Mouse (Mus musculus): Measurements from ENCODE around the gene Rbfox1. TPM values are rescaled to one million over a fixed set of nuclear protein-coding genes. Genes with fewer than 3 reads are reported as not detected.

Rbfox1 gene
- polyA plus RNA-seq, 1 experiment from 2014 or later, result 3.3 TPM

DNA sequence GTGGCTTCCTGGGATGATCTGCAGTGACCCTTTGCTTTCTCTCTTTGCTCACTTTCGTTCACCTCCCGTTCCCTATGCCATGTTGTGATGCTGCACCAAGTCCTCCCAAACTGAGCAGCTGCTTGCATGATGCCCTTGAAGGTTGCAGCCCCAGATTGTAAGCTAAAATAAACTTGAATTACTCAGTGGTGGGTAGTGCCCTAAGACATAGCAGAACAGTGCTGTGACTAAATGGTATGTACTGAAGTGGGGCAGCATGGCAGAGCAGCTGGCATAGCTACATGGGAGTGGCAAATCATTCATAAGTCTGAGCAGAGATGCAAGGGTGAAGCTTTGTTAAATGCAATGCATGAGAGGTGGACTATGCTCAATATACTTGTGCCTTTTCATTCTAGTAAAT, 307.2 kb downstream of the Rbfox1 start:
- no peak overlapping the region for H3K9ac ChIP-seq (ENCODE audit: low read depth, low read length)
- no peak overlapping the region for H3K4me3 ChIP-seq (replicated peaks; ENCODE audit: low read depth, low read length)
- no peaks in the 10 kb centered on the region for H3K36me3 ChIP-seq (ENCODE audit: insufficient read depth, low read length)
- no peak overlapping the region for H3K27ac ChIP-seq
- H3K27me3 ChIP-seq (ENCODE audit: insufficient read depth, low read length), result no peaks in the 10 kb centered on the region
- 87% methylated on average over 2 of the region's 2 CpGs for WGBS
- no peak overlapping the region for H3K4me2 ChIP-seq (ENCODE audit: low read length)
- no peak for TF ChIP-seq CTCF (IDR thresholded peaks at IDR 0.05; ENCODE audit: low read depth)
- DNase-seq (ENCODE audit: low spot score), result no peak
- ATAC-seq (replicated peaks; ENCODE audit: low FRiP score, low read depth), result no peak
- no peaks in the 10 kb centered on the region for H3K4me1 ChIP-seq (replicated peaks; ENCODE audit: insufficient read depth, low read length)
- no peaks in the 10 kb centered on the region for H3K9me3 ChIP-seq (replicated peaks; ENCODE audit: low read length)

DNA sequence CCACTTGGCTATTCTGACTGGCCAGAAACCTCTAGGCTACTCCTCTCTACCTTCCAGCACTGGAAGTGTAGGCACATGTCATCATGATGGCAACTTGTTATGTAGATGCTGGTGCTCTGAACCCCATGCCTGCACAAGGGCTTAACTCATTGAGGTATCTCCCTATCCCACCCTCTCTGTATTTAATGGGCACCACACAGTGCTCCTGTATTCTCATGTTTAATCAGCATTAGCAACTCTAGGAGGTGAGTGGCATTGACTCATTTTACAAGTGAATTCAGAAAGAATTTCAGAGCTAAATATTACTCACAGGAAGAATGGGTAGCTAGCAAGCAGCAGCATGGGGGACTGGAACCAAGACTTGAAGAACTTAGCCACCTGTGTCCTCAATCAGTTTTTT, 321.3 kb downstream of the Rbfox1 start:
- no peaks in the 10 kb centered on the region for H3K4me1 ChIP-seq (replicated peaks; ENCODE audit: insufficient read depth, low read length)
- no peaks in the 10 kb centered on the region for H3K36me3 ChIP-seq (ENCODE audit: insufficient read depth, low read length)
- H3K4me3 ChIP-seq (replicated peaks; ENCODE audit: low read depth, low read length), result no peak overlapping the region
- no peak overlapping the region for H3K9ac ChIP-seq (ENCODE audit: low read depth, low read length)
- H3K27me3 ChIP-seq (ENCODE audit: insufficient read depth, low read length), result no peaks in the 10 kb centered on the region
- no peak overlapping the region for H3K27ac ChIP-seq
- DNase-seq (ENCODE audit: low spot score), result no peak
- H3K9me3 ChIP-seq (replicated peaks; ENCODE audit: low read length), result no peaks in the 10 kb centered on the region
- no peak for TF ChIP-seq CTCF (IDR thresholded peaks at IDR 0.05; ENCODE audit: low read depth)
- H3K4me2 ChIP-seq (ENCODE audit: low read length), result no peak overlapping the region
- ATAC-seq (replicated peaks; ENCODE audit: low FRiP score, low read depth), result no peak

GRCm38 (mm10) chr16:6212916-6213315, 327.8 kb downstream of the Rbfox1 start:
- Histone ChIP-seq H3K27ac (no peak overlapping the region), H3K4me1 (replicated peaks; ENCODE audit: insufficient read depth, low read length) (no peaks in the 10 kb centered on the region), H3K4me3 (replicated peaks; ENCODE audit: low read depth, low read length) (no peak overlapping the region), H3K9ac (ENCODE audit: low read depth, low read length) (no peak overlapping the region), H3K4me2 (ENCODE audit: low read length) (no peak overlapping the region), H3K27me3 (ENCODE audit: insufficient read depth, low read length) (no peaks in the 10 kb centered on the region), H3K9me3 (replicated peaks; ENCODE audit: low read length) (no peaks in the 10 kb centered on the region), H3K36me3 (ENCODE audit: insufficient read depth, low read length) (no peaks in the 10 kb centered on the region)
- WGBS, result 47% methylated on average over 3 of the region's 3 CpGs
- DNase-seq (ENCODE audit: low spot score) (no peak), ATAC-seq (replicated peaks; ENCODE audit: low FRiP score, low read depth) (no peak)
- no peak for TF ChIP-seq CTCF (IDR thresholded peaks at IDR 0.05; ENCODE audit: low read depth)

DNA sequence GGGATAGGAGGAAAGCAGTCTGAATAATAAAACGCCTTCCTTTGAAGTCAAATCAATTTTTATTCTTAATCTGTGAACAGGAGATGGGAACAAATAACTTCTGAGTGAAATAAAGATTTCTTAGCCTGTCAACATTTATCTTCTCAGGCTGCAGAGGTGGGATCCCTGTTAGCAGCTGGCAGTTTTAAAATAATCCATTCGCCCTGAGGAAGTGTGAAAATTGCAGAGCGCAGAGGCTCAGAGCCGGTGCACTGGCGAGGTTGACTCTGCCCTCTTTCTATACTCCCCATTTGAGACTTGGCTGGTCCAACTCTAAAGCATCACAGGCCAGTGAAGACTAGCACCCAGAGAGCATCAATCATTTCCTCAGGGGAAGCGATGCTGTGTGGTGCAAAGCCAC, 342.3 kb downstream of the Rbfox1 start:
- DNase-seq (ENCODE audit: low spot score) (no peak), ATAC-seq (replicated peaks; ENCODE audit: low FRiP score, low read depth) (no peak)
- WGBS, result 64% methylated on average over 6 of the region's 6 CpGs
- TF ChIP-seq CTCF (IDR thresholded peaks at IDR 0.05; ENCODE audit: low read depth), result no peak
- Histone ChIP-seq H3K4me3 (replicated peaks; ENCODE audit: low read depth, low read length) (no peak overlapping the region), H3K36me3 (ENCODE audit: insufficient read depth, low read length) (no peaks in the 10 kb centered on the region), H3K27ac (no peak overlapping the region), H3K4me2 (ENCODE audit: low read length) (no peak overlapping the region), H3K9me3 (replicated peaks; ENCODE audit: low read length) (no peaks in the 10 kb centered on the region), H3K9ac (ENCODE audit: low read depth, low read length) (no peak overlapping the region), H3K4me1 (replicated peaks; ENCODE audit: insufficient read depth, low read length) (no peaks in the 10 kb centered on the region), H3K27me3 (ENCODE audit: insufficient read depth, low read length) (no peaks in the 10 kb centered on the region)

DNA sequence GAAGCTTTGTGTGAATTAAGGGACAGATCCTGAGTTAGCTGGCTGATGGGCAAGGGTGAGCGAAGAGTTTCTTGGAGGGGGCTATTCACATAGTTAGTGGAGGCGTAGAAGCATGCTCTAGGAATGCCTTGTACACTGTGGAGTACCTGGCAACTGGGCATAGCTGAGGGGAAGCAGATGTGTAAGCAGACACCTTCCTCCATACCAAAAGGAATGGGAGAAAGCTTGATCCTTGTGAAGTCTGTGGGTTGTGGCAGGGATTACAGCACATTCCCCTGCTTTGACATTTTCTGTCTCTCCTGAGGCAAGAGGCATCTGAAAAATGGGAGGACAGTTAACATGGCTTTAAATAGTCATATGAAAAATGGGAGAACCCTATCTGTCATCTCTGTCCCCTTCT, 347.8 kb downstream of the Rbfox1 start:
- Histone ChIP-seq H3K27me3 (ENCODE audit: insufficient read depth, low read length) (no peaks in the 10 kb centered on the region), H3K36me3 (ENCODE audit: insufficient read depth, low read length) (no peaks in the 10 kb centered on the region), H3K4me3 (replicated peaks; ENCODE audit: low read depth, low read length) (no peak overlapping the region), H3K4me2 (ENCODE audit: low read length) (no peak overlapping the region), H3K9me3 (replicated peaks; ENCODE audit: low read length) (no peaks in the 10 kb centered on the region), H3K9ac (ENCODE audit: low read depth, low read length) (no peak overlapping the region), H3K27ac (no peak overlapping the region), H3K4me1 (replicated peaks; ENCODE audit: insufficient read depth, low read length) (no peaks in the 10 kb centered on the region)
- 83% methylated on average over 2 of the region's 2 CpGs for WGBS
- ATAC-seq (replicated peaks; ENCODE audit: low FRiP score, low read depth), result no peak
- TF ChIP-seq CTCF (IDR thresholded peaks at IDR 0.05; ENCODE audit: low read depth), result no peak
- DNase-seq (ENCODE audit: low spot score), result no peak

- no peak for DNase-seq (ENCODE audit: low spot score)
- H3K4me2 ChIP-seq (ENCODE audit: low read length), result no peak overlapping the region
- ATAC-seq (replicated peaks; ENCODE audit: low FRiP score, low read depth), result no peak
- no peaks in the 10 kb centered on the region for H3K9me3 ChIP-seq (replicated peaks; ENCODE audit: low read length)
- 94% methylated on average over 4 of the region's 4 CpGs for WGBS
- no peaks in the 10 kb centered on the region for H3K27me3 ChIP-seq (ENCODE audit: insufficient read depth, low read length)
- H3K36me3 ChIP-seq (ENCODE audit: insufficient read depth, low read length), result no peaks in the 10 kb centered on the region
- no peak for TF ChIP-seq CTCF (IDR thresholded peaks at IDR 0.05; ENCODE audit: low read depth)
- no peak overlapping the region for H3K4me3 ChIP-seq (replicated peaks; ENCODE audit: low read depth, low read length)
- no peaks in the 10 kb centered on the region for H3K4me1 ChIP-seq (replicated peaks; ENCODE audit: insufficient read depth, low read length)
- no peak overlapping the region for H3K27ac ChIP-seq
- H3K9ac ChIP-seq (ENCODE audit: low read depth, low read length), result no peak overlapping the region
Measured at GRCm38 (mm10) chr16:6241393-6241792, 356.2 kb downstream of the Rbfox1 start.

- no peaks in the 10 kb centered on the region for H3K36me3 ChIP-seq (ENCODE audit: insufficient read depth, low read length)
- TF ChIP-seq CTCF (IDR thresholded peaks at IDR 0.05; ENCODE audit: low read depth), result no peak
- H3K27ac ChIP-seq, result no peak overlapping the region
- H3K4me1 ChIP-seq (replicated peaks; ENCODE audit: insufficient read depth, low read length), result no peaks in the 10 kb centered on the region
- 71% methylated on average over 3 of the region's 3 CpGs for WGBS
- DNase-seq (ENCODE audit: low spot score) (no peak), ATAC-seq (replicated peaks; ENCODE audit: low FRiP score, low read depth) (no peak)
- H3K4me3 ChIP-seq (replicated peaks; ENCODE audit: low read depth, low read length), result no peak overlapping the region
- no peaks in the 10 kb centered on the region for H3K27me3 ChIP-seq (ENCODE audit: insufficient read depth, low read length)
- H3K4me2 ChIP-seq (ENCODE audit: low read length), result no peak overlapping the region
- no peak overlapping the region for H3K9ac ChIP-seq (ENCODE audit: low read depth, low read length)
- H3K9me3 ChIP-seq (replicated peaks; ENCODE audit: low read length), result no peaks in the 10 kb centered on the region
Measured at GRCm38 (mm10) chr16:6242468-6242867, 357.3 kb downstream of the Rbfox1 start.

Data from kidney, postnatal 0 days (tissue).